In the genomic region with DNA sequence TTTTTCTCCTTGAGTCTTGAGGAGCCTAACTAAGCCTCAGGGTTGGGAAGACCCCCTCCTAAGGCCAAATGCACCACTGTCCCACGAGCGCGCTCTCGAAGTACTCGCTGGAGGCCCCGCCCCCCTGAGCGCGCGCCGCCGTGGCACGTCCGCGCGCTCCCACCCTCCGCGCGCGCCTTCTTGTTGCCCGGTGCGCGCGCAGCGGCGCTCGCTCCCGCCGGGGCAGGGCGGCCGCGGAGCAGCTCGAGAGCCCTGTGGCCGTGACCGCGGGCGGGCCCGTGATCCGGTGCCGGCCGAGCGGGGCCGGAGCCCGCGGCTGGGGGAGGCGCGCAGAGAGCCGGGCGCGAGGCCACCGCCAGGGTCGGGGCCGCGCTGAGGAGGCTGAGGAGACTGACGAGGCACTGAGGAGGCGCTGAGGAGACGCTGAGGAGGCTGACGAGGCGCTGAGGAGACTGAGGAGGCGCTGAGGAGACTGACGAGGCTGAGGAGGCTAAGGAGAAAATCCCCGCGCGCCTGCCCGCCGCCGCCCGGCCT, we compare ENCODE assay signal across 9 mouse cellular contexts. TPM values are rescaled to one million over a fixed set of nuclear protein-coding genes. Genes with fewer than 3 reads are reported as not detected.
A peak's percentile ranks its signal among the peaks of the same experiment; 100 is the strongest.
DNase-seq lines count a peak whose midpoint lies in the region; ATAC-seq and TF ChIP-seq lines count a peak whose summit lies in the region.
"Had no signal": no experiment of that assay in that cellular context is flagged by ENCODE, and none has a peak within 500 bp of the region (broad histone marks: within the 10 kb centered on the region; RNA-seq: fewer than 3 reads in every experiment).

TSS of gene Dip2c (plus strand) at position 207 of the 534 bp plus-strand sequence.

- H3K4me3 ChIP-seq in forebrain, embryonic 10.5 days: peak within 1 kb of the TSS; percentile 94
- peak within 1 kb of the TSS; percentile 100 for H3K4me3 ChIP-seq in heart, embryonic 15.5 days
- peak within 1 kb of the TSS; percentile 63 for H3K4me3 ChIP-seq in liver, embryonic 12.5 days
- H3K4me3 ChIP-seq in stomach, embryonic 15.5 days (replicated peaks): peak within 1 kb of the TSS; percentile 95

- peak; percentile 89 for ATAC-seq in heart, embryonic 15.5 days (replicated peaks; ENCODE audit: insufficient number of reproducible peaks, insufficient read depth, low FRiP score, low read depth)
- peak; percentile 83 for ATAC-seq in liver, embryonic 12.5 days
- peak; percentile 91 for ATAC-seq in stomach, embryonic 15.5 days (ENCODE audit: insufficient read depth, low FRiP score, low read depth)

- TF ChIP-seq CTCF in brain, embryonic 14.5 days (IDR thresholded peaks at IDR 0.05; ENCODE audit: borderline replicate concordance, extremely low read depth, insufficient read depth, insufficient read length): peak; percentile 25; the same call in 1 of the 2 replicates

- H3K9me3 ChIP-seq in forebrain, embryonic 10.5 days: no peaks in the 10 kb centered on the region
- no peaks in the 10 kb centered on the region for H3K9me3 ChIP-seq in heart, embryonic 15.5 days (replicated peaks)
- H3K9me3 ChIP-seq in liver, embryonic 12.5 days (replicated peaks): no peaks in the 10 kb centered on the region
- H3K9me3 ChIP-seq in stomach, embryonic 15.5 days: no peaks in the 10 kb centered on the region

- H3K27me3 ChIP-seq in forebrain, embryonic 10.5 days (ENCODE audit: poor library complexity, severe bottlenecking): no peaks in the 10 kb centered on the region
- H3K27me3 ChIP-seq in heart, embryonic 15.5 days: no peaks in the 10 kb centered on the region
- peaks cover 48% of the 10 kb centered on the region for H3K27me3 ChIP-seq in liver, embryonic 12.5 days (replicated peaks)
- H3K27me3 ChIP-seq in stomach, embryonic 15.5 days (replicated peaks): no peaks in the 10 kb centered on the region

- under 1% methylated on average over 67 of the region's 67 CpGs for WGBS in forebrain, embryonic 10.5 days
- WGBS in heart, embryonic 15.5 days: under 1% methylated on average over 57 of the region's 67 CpGs
- under 1% methylated on average over 67 of the region's 67 CpGs for WGBS in liver, embryonic 12.5 days (ENCODE audit: insufficient replicate concordance)
- 1% methylated on average over 67 of the region's 67 CpGs for WGBS in stomach, embryonic 15.5 days

- H3K4me2 ChIP-seq in heart, embryonic 15.5 days: peak within 1 kb of the TSS; percentile 86
- H3K4me2 ChIP-seq in liver, embryonic 12.5 days: peak within 1 kb of the TSS; percentile 79
- peak within 1 kb of the TSS; percentile 79 for H3K4me2 ChIP-seq in stomach, embryonic 15.5 days

- H3K9ac ChIP-seq in heart, embryonic 15.5 days: peak within 1 kb of the TSS; percentile 98
- H3K9ac ChIP-seq in liver, embryonic 12.5 days: peak within 1 kb of the TSS; percentile 70
- H3K9ac ChIP-seq in stomach, embryonic 15.5 days: peak within 1 kb of the TSS; percentile 92

- H3K4me1 ChIP-seq in forebrain, embryonic 10.5 days: peaks cover 23% of the 10 kb centered on the region
- peaks cover 23% of the 10 kb centered on the region for H3K4me1 ChIP-seq in heart, embryonic 15.5 days (replicated peaks)
- peaks cover 8% of the 10 kb centered on the region; the same call in 1 of the 2 replicates for H3K4me1 ChIP-seq in liver, embryonic 12.5 days
- H3K4me1 ChIP-seq in stomach, embryonic 15.5 days: peaks cover 7% of the 10 kb centered on the region; the same call in 1 of the 2 replicates

- peak within 1 kb of the TSS; percentile 97 for H3K27ac ChIP-seq in forebrain, embryonic 10.5 days
- peak within 1 kb of the TSS; percentile 95 for H3K27ac ChIP-seq in heart, embryonic 15.5 days
- H3K27ac ChIP-seq in liver, embryonic 12.5 days: peak within 1 kb of the TSS; percentile 74
- peak within 1 kb of the TSS; percentile 97 for H3K27ac ChIP-seq in stomach, embryonic 15.5 days

- TF ChIP-seq POLR2A in brain, embryonic 14.5 days (IDR thresholded peaks at IDR 0.05; ENCODE audit: borderline replicate concordance, extremely low read depth, insufficient read depth, insufficient read length, poor library complexity, severe bottlenecking): peak; percentile 96

- peak; percentile 77 to 84 for DNase-seq in B cell, adult 2 months
- peak; percentile 96 for DNase-seq in brain, embryonic 14.5 days (ENCODE audit: low read depth)
- DNase-seq in forebrain, embryonic 10.5 days (ENCODE audit: extremely low spot score, low spot score): peak; percentile 79
- peak; percentile 96 for DNase-seq in kidney, postnatal 14 days
- peak; percentile 89 for DNase-seq in neural tube, embryonic 10.5 days (ENCODE audit: extremely low spot score, low spot score)

- no peaks in the 10 kb centered on the region for H3K36me3 ChIP-seq in forebrain, embryonic 10.5 days (replicated peaks)
- H3K36me3 ChIP-seq in heart, embryonic 15.5 days: no peaks in the 10 kb centered on the region
- no peaks in the 10 kb centered on the region for H3K36me3 ChIP-seq in liver, embryonic 12.5 days
- no peaks in the 10 kb centered on the region for H3K36me3 ChIP-seq in stomach, embryonic 15.5 days
- H3K36me3 ChIP-seq: G1E had no signal

RNA-seq across cellular contexts. Expression of gene Dip2c, which starts in this region (rescaled TPM):
- 22.7 and 29.5 TPM in 2 replicates for polyA plus RNA-seq in brain, embryonic 14.5 days (2012; rRNA removed)
- 3.9 and 4.5 TPM in 2 replicates for polyA plus RNA-seq in forebrain, embryonic 10.5 days (2016; fragmentation: Nextera tagmentation; extraction: Ambion mirVana)
- 6.3 and 6.4 TPM in 2 replicates for polyA plus RNA-seq in heart, embryonic 15.5 days (2015; fragmentation: Nextera tagmentation; extraction: Ambion mirVana)
- 1.2 TPM in 2 replicates for polyA plus RNA-seq in liver, embryonic 12.5 days (2016; fragmentation: Nextera tagmentation; extraction: Ambion mirVana)
- 4.7 and 5.0 TPM in 2 replicates for polyA plus RNA-seq in stomach, embryonic 15.5 days (2015; fragmentation: Nextera tagmentation; extraction: Ambion mirVana)
- polyA plus RNA-seq: G1E had no signal

Comparison
In these comparisons a context has a peak if more than half of its experiments do, and no peak if none do; other contexts are left out.
1. Peak in every context shown above with its lines: DNase-seq, ATAC-seq, H3K4me3 ChIP-seq and H3K27ac ChIP-seq.